Mouse (Mus musculus): ENCODE results near the gene Yeats2. TPM values are rescaled to one million over a fixed set of nuclear protein-coding genes. Genes with fewer than 3 reads are reported as not detected.

Yeats2 gene
- polyA plus RNA-seq, 1 experiment from 2014 or later = 57.4 TPM

GRCm38 (mm10) chr16:20247103-20247502, 106.2 kb downstream of the Yeats2 start:
- no peaks in the 10 kb centered on the region for H3K4me1 ChIP-seq
- no peak overlapping the region for H3K9ac ChIP-seq
- no peak overlapping the region for H3K4me3 ChIP-seq
- H3K27ac ChIP-seq = no peak overlapping the region
- no peak overlapping the region for H3K4me2 ChIP-seq (replicated peaks)
- H3K27me3 ChIP-seq = no peaks in the 10 kb centered on the region
- H3K36me3 ChIP-seq = no peaks in the 10 kb centered on the region
- H3K9me3 ChIP-seq = no peaks in the 10 kb centered on the region
- no peak for ATAC-seq (ENCODE audit: insufficient number of reproducible peaks, insufficient read depth, low FRiP score, low TSS enrichment)

DNA sequence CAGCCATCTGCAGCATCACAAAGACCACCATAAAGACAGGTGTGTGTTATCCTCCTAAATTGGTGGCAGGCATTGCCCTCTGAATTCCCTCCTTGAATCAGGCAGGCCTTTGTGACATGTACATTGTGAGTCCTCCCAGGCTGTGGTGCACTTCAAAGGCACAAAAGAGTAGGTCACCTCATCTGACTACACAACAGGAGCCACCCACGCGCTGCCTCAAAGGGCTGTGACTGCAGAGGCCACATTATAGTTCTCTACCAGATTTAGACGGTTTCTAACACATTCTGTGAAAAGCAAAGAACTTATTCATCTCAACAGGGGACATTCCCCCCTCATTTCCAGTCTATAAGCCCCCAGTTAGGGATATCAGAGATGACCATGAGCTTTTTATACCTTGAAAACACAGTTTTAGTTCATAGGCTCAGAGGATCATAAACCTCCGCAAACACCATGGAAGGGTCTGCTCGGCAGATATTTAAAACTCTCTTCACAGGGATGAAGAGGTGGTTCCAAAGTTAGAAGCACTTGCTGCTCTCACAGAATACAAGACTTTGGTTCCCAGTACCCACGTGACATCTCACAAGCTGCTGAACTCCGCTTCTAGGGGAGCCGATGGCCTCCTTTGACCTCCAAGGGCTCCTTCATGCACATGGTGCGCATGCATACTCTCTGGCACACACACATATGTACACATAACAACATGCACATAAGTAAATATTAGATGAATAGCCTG, 107.7 kb downstream of the Yeats2 start:
- 90% methylated on average over 9 of the region's 9 CpGs for WGBS
- Histone ChIP-seq H3K4me1 (no peaks in the 10 kb centered on the region), H3K9ac (no peak overlapping the region), H3K27me3 (no peaks in the 10 kb centered on the region), H3K36me3 (no peaks in the 10 kb centered on the region), H3K9me3 (no peaks in the 10 kb centered on the region), H3K4me3 (no peak overlapping the region), H3K4me2 (replicated peaks) (no peak overlapping the region), H3K27ac (no peak overlapping the region)
- no peak for ATAC-seq (ENCODE audit: insufficient number of reproducible peaks, insufficient read depth, low FRiP score, low TSS enrichment)

DNA sequence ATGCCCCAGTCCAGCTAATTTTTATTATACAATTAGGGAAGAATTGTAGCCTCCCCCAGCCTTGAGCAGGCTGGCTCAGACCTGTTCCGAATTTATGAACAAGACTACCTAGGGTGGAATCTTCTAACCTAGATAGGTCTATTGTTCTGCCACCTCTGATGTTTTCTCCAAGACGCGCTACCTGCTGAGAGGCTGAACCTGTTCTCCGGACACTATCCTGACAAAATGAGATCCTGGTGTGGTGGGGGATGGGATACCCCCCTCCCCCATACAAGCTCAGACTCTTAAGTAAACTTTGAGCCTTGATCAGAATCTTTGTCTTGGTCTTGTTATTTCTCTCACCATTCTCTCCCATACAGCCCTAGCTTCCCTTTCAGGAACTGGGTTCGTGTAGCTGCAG, 117.1 kb downstream of the Yeats2 start:
- Histone ChIP-seq H3K27me3 (no peaks in the 10 kb centered on the region), H3K36me3 (no peaks in the 10 kb centered on the region), H3K4me2 (replicated peaks) (no peak overlapping the region), H3K27ac (no peak overlapping the region), H3K9me3 (no peaks in the 10 kb centered on the region), H3K4me3 (no peak overlapping the region), H3K9ac (no peak overlapping the region), H3K4me1 (no peaks in the 10 kb centered on the region)
- ATAC-seq (ENCODE audit: insufficient number of reproducible peaks, insufficient read depth, low FRiP score, low TSS enrichment) = no peak
- 83% methylated on average over 5 of the region's 5 CpGs for WGBS

GRCm38 (mm10) chr16:20265089-20265488, 124.2 kb downstream of the Yeats2 start:
- Histone ChIP-seq H3K9me3 (no peaks in the 10 kb centered on the region), H3K9ac (no peak overlapping the region), H3K36me3 (no peaks in the 10 kb centered on the region), H3K27ac (no peak overlapping the region), H3K4me2 (replicated peaks) (no peak overlapping the region), H3K4me1 (no peaks in the 10 kb centered on the region), H3K4me3 (no peak overlapping the region), H3K27me3 (no peaks in the 10 kb centered on the region)
- WGBS = 75% methylated on average over 7 of the region's 7 CpGs
- no peak for ATAC-seq (ENCODE audit: insufficient number of reproducible peaks, insufficient read depth, low FRiP score, low TSS enrichment)

- H3K9ac ChIP-seq = no peak overlapping the region
- no peaks in the 10 kb centered on the region for H3K4me1 ChIP-seq
- no peak overlapping the region for H3K4me3 ChIP-seq
- 77% methylated on average over 4 of the region's 4 CpGs for WGBS
- no peak overlapping the region for H3K27ac ChIP-seq
- H3K4me2 ChIP-seq (replicated peaks) = no peak overlapping the region
- H3K9me3 ChIP-seq = no peaks in the 10 kb centered on the region
- no peak for ATAC-seq (ENCODE audit: insufficient number of reproducible peaks, insufficient read depth, low FRiP score, low TSS enrichment)
- no peaks in the 10 kb centered on the region for H3K27me3 ChIP-seq
- H3K36me3 ChIP-seq = no peaks in the 10 kb centered on the region
Measured at GRCm38 (mm10) chr16:20271339-20271738, 130.5 kb downstream of the Yeats2 start.

- ATAC-seq (ENCODE audit: insufficient number of reproducible peaks, insufficient read depth, low FRiP score, low TSS enrichment) = no peak
- 46% methylated on average over 3 of the region's 3 CpGs for WGBS
- no peak overlapping the region for H3K4me2 ChIP-seq (replicated peaks)
- no peak overlapping the region for H3K9ac ChIP-seq
- no peak overlapping the region for H3K27ac ChIP-seq
- no peaks in the 10 kb centered on the region for H3K27me3 ChIP-seq
- H3K4me3 ChIP-seq = no peak overlapping the region
- no peaks in the 10 kb centered on the region for H3K9me3 ChIP-seq
- H3K36me3 ChIP-seq = peaks cover 2% of the 10 kb centered on the region
- H3K4me1 ChIP-seq = no peaks in the 10 kb centered on the region
Measured at GRCm38 (mm10) chr16:20272994-20273393, 132.1 kb downstream of the Yeats2 start.

DNA sequence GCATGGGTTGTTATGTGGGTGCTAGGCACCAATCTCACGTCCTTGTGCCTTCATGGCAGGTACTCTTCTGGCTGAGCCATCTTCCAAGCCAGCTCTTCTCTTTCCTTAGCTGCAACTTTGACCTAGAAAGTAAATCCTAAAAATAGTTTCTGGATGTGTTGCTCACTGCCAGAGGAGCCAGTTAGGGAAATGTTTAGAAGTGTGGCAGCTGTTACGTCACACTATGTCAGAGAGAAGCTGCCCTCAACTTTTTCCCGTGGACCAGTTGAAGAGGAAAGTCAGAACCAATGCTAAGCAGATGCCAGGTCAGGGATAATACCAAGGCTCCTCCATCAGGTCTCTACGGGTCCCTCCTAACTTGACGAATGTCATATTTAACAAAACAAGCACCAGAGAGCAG, 138.5 kb downstream of the Yeats2 start:
- no peak for ATAC-seq (ENCODE audit: insufficient number of reproducible peaks, insufficient read depth, low FRiP score, low TSS enrichment)
- no peaks in the 10 kb centered on the region for H3K4me1 ChIP-seq
- no peak overlapping the region for H3K9ac ChIP-seq
- no peaks in the 10 kb centered on the region for H3K27me3 ChIP-seq
- H3K4me3 ChIP-seq = no peak overlapping the region
- WGBS = 94% methylated on average over 5 of the region's 5 CpGs
- no peaks in the 10 kb centered on the region for H3K9me3 ChIP-seq
- H3K27ac ChIP-seq = no peak overlapping the region
- peaks cover 56% of the 10 kb centered on the region for H3K36me3 ChIP-seq
- H3K4me2 ChIP-seq (replicated peaks) = no peak overlapping the region

GRCm38 (mm10) chr16:20280238-20280637, 139.4 kb downstream of the Yeats2 start:
- Histone ChIP-seq H3K9me3 (no peaks in the 10 kb centered on the region), H3K4me2 (replicated peaks) (no peak overlapping the region), H3K36me3 (peaks cover 64% of the 10 kb centered on the region), H3K27me3 (no peaks in the 10 kb centered on the region), H3K9ac (no peak overlapping the region), H3K4me1 (no peaks in the 10 kb centered on the region), H3K4me3 (no peak overlapping the region), H3K27ac (no peak overlapping the region)
- ATAC-seq (ENCODE audit: insufficient number of reproducible peaks, insufficient read depth, low FRiP score, low TSS enrichment) = no peak
- WGBS = 81% methylated on average over 4 of the region's 4 CpGs

Other genes with a start within 250 kb of the Yeats2 start
- 6.6 and 8.2 TPM in 2 replicates for gene Klhl6, start 158.0 kb upstream of the Yeats2 start, polyA plus RNA-seq (2016; fragmentation: Nextera tagmentation; extraction: Ambion mirVana)
- 36.9 and 38.7 TPM in 2 replicates for gene Klhl24, start 43.5 kb upstream of the Yeats2 start, polyA plus RNA-seq (2016; fragmentation: Nextera tagmentation; extraction: Ambion mirVana)
- 0.92 and 1.2 TPM in 2 replicates for gene Map6d1, start 100.3 kb downstream of the Yeats2 start, polyA plus RNA-seq (2016; fragmentation: Nextera tagmentation; extraction: Ambion mirVana)
- 89.8 and 95.2 TPM in 2 replicates for gene Parl, start 161.3 kb downstream of the Yeats2 start, polyA plus RNA-seq (2016; fragmentation: Nextera tagmentation; extraction: Ambion mirVana)
- not detected in 2 replicates for gene Cyp2ab1, start 184.3 kb downstream of the Yeats2 start, polyA plus RNA-seq (2016; fragmentation: Nextera tagmentation; extraction: Ambion mirVana)